Mouse (Mus musculus) liver, embryonic 14.5 days (tissue): ENCODE measurements at regions not wholly inside any gene's neighbourhood (a gene's known extent, or its start where the extent isn't known, plus 50 kb on each side); places are given as distances from the start of the nearest gene placed in this dataset.

ENCODE experiments used
- CTCF ChIP-seq: IDR thresholded peaks from 2 replicates; pipeline ENCODE4 v1.5.1; 2016; ENCODE audit warnings: antibody characterized with exemption, low read depth, control low read depth
- EP300 ChIP-seq: IDR thresholded peaks from 2 replicates; pipeline ENCODE4 v1.6.1; 2016; ENCODE audit warnings: antibody characterized with exemption, low read depth

DNA sequence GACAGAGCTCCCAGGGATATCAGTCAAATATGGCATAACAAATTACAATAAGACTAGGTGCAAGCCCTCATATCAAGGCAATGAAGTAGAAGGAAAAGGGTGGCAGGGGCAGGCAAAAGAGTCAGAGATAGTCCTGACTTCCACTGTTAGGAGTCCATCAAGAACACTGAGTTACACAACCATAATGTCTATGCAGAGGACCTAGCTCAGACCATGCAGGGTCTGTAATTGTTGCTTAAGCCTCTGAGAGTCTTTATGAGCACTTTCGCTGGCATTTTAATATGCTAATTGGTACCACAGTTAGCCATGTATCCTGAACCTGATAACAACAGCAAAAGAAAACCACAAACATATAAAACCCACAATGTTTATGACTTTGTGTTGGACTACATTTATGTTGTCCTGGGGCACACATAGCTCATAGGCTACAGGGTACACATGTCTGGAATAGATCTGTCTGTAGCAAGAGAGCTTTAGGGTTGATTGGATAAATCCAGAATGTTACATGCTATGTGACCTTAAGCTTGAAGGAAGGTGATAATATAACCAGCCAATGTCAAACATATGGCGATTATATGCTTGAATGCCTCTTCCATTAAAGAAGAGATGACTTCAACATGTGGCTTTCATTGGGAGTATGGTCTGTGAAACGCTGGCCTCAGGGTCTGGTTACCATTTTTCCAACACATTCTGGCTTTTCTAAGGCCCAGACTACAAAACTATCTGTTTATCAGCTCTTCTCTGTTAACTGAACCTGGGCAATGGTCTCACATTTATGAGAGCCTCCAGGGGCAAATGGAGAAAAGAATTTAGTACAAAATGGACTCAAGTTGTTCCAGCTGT lies 836.6 kb downstream of the Gm9195 start:
- TF ChIP-seq CTCF = no peak
- no peak for TF ChIP-seq EP300
